Mouse (Mus musculus) monocyte, adult 5-6 weeks (primary cell): Measurements from ENCODE around the gene Pagr1a. TPM values are rescaled to one million over a fixed set of nuclear protein-coding genes. Genes with fewer than 3 reads are reported as not detected.

Experiments
- ATAC-seq: fragments of 153-309, 156-312 bp; replicated peaks from 2 replicates; pipeline ENCODE4 v1.8.0; 2017; ENCODE audit warnings: mild to moderate bottlenecking; ENCODE audit not compliant: low TSS enrichment, insufficient number of reproducible peaks, severe bottlenecking, poor library complexity, low FRiP score
- total RNA-seq: library from RNA; stranded (forward); fragments of 200-1000, 200-491, 200-594 nt; gene quantifications from 3 replicates; pipeline ENCODE4 v1.2.3, GENCODE M21; 2017

The Pagr1a gene
- total RNA-seq, result 3.8 to 52.6 TPM (median 4.4 TPM) in 3 replicates

DNA sequence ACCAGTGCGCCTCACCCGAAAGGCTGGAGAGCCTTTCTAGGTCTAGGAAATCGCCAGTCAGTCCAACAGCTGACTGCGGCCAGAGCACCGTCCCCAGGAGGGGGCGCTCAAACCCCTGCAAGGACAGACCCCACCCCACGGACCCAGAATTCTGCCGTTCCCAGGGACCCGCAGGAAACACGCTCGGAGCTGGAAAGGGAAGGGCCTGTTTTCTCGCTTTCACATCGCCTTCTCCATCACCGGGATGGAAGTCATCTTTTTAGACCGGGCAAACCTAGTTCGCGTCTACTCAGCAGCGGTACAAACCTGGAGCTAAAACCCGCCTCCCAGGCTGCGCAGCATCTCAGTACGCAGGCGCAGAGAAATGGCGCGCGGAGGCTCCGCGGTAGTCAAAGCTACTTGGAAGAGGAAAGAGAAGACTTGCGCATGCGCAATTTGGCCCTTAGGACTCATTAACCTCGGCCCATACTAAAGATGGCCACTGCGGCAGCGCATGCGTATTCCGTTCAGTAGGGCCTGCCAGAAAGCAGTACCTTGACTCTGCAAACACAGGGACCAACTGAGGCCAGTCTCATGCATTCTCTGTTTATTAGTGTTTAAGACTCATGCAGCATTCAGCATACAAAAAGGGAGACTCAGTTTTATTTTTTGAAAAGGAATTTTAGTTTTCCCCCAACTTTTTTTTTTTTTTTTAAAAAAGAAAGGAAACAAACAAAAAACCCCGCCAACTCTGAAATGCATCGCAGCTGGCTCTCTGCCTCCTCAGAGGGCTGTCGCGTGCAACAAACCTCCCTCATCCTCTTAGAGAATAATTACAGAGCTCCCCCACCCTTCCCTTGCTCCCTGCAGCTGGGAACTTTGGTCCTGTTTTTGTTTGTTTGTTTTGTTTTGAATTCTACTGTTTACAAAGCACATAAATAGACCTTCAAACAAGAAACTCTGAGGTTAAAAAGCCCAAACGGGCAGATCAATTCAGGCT lies at the start of gene Pagr1a:
TSS of gene Pagr1a (minus strand) at position 382 of the 979 bp plus-strand sequence.
- peak; percentile 79 for ATAC-seq

DNA sequence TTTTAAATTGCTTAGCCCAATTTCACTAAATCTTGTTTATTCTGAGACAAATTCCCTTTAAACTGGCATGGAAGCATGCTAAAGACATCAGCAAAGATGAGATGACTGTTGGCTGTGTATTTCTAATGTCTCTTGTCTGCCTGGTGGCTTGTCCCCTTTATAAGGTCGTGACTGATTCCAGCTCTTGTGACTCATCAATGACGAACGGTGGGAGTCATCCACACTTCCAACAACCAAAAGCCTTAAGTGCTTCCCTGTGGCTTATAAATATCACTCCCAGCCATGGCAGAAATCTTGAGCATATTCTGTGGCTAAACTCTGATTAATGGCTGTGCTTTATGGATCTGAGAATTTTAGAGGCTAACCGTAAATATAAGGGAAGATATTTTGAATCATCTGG lies 49.2 kb upstream of the Pagr1a start:
- no peak for ATAC-seq

DNA sequence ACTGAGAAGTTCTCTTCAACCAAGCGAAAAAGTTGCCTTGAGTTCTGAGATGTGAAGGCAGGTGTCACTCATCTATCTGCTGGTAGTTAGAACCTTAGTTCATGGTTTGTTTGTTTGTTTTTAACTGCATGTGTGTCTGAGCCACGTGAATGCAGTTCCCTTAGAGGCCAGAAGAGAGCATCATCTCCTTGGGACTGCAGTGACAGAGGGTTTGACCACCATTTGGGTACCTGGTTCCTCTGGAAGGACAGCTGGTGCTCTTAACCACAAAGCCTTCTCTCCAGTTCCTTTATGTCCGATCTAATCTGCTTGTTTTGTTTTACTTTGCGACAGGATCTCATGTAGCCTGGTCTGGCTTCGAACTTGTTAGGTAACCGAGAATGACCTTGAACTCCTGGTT lies 48.4 kb upstream of the Pagr1a start:
- no peak for ATAC-seq

DNA sequence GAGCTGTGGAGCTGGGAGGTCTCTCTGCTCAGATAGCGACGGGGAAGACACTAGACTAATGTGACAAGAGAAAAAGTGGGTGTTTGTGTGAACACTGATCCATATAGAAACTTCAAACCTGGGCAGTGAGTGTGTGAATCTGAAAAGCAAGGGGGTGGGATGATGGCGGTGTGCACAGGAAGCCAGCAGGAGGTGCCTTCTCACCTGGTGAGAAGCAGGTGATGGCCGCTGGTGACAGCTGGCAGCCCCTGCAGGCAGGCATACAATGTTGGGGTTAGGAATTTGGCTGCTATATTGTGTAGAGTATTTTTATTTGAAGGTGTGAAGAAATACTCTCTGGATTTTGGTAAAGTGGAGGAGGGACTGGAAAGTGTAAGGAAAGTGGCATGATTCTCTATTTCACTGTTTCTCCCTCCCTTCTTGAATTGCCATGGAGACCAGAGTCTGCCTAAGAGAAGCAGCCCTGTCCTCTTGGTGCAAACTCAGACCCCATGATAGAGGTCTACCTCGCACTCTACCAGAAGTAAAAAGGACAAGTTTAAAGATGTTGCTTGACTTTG lies 38.0 kb upstream of the Pagr1a start:
- ATAC-seq, result no peak

DNA sequence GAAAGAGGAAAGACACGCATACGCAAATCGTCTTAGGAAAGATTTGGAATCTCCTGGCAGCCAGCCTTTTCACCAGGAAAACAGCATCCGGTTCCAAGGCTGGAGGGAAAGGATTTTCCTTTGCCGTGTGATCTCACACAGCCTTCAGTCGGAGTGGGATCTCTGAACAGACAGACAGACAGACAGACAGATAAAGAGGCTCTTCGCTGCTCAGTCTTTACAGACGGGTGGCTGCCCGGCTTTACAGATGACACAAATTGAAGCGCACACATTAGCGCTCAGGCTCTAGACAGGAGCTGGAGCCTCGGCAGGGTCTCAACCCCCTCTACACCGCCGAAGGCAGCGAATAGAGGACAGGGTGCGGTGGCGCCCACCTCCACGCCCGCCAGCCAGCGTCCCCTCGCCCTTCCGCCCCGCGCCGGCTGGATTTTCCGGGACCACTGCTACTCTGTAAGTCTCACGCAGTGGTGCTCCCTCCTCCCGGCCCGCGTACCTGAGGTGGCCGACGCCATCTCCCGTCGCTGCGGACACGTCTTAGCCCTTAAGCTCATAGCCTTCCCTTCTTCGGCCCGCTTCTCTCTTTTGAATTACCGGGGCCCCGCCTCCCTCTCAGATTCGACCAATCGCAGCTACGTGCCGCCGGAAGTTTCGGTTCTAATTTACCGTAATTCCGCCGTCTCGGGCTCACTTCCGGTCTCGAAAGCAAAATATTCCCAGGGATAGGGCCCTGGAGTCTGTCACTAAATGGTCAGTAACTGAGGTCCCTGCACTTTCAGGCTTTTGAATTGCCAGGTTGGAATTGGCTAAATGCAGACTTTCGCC lies 24.9 kb upstream of the Pagr1a start, which contains the start of gene Kif22:
TSS of gene Kif22 (minus strand) at position 621 of the 822 bp plus-strand sequence.
- peak; percentile 100 for ATAC-seq

DNA sequence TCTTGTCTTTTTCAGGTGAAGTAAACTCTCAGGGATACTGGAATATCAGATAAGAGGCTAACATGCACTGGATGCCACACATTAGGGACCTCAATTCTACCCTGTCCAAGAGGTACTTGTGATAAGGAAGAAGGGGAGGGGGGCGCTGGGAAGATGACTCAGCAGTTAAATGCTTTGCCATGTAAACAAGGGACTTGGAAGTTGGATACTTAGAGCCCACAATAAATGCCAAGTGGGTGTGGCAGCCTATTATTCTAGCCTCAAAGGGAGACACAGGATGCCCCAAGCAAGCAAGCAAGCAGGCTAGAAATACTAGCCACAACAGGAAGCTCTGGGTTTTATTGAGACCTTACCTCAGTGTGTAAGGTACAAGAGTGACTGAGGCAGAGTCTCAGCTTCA lies 14.1 kb upstream of the Pagr1a start:
- no peak for ATAC-seq

DNA sequence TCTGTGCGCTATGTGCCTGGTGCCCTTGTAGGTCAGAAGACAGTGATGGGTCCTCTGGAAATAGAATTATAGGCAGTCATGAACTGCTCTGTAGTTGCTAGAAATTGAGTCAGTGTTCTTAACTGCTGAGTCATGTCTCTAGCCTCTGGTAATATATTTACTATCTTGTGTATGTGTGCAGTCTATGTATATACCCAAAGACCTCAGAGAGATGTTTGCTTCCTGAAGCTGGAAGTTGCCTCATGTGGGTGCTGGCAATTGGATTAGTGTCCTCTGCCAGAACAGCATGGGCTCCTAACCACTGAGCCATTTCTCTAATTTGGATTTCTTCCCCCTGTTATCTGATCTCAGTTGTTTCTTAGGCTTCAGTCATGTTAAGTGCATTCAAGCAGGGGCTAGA lies 13.0 kb upstream of the Pagr1a start:
- ATAC-seq, result no peak

DNA sequence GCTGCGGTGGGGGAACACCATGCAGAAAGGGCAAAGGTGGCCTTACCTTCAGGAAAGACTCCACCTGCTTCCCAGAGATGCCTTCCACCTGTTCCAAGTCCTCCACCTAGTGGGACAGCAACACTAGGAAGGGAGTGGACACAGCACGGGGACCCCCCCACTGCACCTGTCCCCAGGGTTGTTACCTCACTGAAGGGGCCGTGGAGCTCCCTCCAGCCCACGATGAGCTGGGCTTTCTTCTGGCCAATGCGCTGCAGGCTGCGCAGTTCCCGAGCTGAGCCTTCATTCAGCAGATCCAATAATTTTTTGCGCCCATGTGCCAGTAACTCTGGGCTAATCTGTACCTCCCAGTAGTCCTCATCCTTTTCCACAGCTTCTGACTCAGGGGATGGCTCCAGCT lies 10.7 kb upstream of the Pagr1a start:
- peak; percentile 4; the same call in 1 of the 2 replicates for ATAC-seq

DNA sequence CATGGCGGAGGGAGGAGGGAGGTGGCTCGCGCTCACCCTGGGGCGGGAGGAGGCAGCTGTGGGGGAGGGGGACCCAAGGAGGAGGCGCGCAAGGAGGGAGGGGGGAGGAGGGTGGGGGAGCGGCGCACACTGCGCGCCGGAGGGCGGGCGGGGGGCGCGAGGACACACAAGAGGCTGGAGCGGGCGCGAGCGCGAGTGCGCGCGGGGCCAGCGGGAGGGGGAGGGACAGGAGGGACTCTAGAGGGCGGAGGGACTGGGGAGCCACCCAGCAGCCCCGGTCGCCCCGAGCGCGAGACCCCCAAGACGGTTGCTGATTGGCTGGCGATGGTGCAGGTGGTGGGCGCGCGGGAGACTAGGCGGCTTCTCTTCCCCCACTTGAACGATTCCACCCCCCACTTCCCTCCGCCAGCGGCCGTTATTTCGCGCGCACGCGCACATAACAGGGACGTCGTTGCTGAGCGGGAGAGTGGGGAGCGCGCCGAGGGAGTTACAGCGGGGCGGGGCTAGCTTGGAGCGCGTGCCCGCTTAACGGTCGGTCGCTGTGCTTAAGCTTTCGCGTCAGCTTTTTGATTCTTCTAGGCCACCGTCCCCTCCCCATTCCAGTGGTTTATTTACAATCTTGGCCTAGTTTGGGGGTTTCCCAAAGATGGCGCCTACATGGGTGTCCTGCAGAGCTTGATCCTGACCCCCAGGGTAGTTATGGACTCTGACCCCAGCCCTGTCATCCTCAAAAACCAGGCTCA lies 10.0 kb upstream of the Pagr1a start, which contains the start of gene Maz:
TSS of gene Maz (minus strand) at position 54 of the 743 bp plus-strand sequence.
- ATAC-seq, result peak; percentile 86

DNA sequence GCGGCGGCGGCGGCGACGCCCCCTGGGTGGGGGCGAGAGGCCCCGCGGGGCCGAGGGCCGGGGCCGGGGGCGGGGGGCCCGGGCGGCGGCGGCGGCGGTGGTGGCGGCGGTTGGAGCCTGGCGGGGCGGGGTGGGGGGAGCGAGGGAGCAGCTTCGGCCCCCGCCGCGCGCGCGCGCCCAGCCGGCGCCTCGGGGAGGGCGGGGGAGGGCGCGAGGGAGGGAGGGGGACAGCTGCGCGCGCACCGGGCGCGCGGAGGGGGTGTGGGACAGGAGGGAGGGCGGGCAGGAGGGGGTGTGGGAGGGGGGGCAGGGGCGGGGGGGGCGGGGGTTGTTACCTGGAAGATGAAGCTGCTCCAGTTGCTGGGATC lies 9.4 kb upstream of the Pagr1a start:
- no peak for ATAC-seq

DNA sequence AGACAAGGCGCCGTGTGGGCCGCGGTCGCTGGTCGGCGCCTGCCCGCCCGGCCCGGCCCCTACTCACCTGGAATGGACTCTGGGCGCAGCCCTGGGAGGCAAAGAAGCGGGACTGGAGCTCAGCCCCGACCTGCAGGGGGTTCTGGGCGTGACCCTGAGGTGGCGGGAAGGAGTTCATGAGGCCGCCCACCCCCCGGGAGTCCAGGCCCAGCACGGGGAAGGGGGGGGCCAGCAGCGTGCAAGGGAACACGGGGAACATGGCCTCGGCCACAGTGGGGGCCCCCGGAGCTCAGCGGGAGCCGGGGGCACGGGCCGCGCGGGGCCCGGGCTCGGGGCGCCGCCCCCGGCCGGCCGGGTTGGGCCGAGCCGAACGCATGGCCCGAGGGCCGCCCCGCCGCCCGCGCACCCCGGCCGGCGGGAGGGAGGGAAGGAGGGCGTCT lies 9.0 kb upstream of the Pagr1a start:
- ATAC-seq, result no peak

DNA sequence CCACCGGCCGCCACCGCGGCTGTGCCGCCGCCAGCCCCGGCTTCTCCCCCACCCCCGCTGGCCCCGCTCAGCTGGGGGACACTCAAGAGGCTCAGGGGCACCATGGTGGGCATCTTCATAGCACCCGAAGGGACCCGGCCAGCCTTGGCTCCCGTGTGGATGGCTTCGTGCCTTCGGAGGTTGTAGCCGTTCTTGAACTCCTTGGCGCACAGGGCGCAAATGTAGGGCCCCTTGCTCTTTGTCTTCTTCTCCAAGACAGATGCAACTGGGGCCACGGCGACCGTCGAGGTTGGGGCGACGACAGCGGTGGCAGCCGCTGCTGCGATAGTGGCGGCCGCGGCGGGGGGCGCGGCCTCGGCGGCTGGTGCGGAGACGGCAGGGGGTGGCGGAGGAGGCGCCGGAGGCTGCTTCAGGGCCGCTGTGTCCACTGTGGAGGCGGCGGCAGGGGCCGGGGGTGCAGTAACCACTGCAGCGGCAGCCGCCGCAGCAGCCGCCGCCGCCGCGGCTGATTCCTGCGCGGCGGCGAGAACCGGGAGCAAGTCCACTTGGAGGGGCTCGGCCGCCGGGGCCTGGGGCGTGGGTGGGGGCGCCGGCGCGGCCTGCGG lies 8.5 kb upstream of the Pagr1a start:
- ATAC-seq, result no peak

DNA sequence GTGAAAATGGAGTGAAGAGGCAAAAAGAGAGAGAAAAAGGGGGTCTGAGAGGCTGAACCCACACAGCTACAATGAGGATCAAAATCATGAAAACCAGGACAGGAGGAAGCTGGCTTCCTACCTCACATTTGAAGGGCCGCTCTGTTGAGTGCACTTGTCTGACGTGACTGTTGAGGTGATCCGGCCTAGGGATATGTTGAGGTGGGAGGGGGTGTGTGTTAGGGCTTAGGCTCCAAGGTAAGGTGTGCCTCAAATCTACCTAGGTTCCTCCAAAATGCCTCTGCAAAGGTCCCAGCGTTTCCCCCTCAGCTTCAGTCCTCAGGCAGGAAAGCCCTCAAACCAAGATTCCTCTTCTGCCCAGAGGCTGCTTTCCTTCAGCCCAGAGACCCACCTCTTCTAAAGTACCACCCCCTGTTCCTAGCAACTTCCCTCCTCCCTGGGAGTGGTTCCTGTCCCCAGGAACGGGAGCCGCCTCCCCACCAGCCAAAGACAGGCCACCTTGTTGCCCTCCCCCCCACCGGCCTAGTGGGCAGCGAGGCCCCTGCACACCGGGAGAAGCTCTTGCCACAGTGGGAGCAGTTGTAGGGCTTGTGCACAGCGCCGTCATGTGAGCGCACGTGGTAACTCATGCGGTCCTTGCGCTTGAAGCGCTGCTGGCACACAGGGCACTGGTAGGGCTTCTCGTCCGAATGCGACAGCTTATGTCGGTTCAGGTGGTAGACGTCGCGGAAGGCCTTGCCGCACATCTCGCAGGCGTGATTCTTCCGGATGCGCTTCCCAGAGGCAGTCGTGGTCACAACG lies 7.8 kb upstream of the Pagr1a start:
- peak; percentile 47 for ATAC-seq

DNA sequence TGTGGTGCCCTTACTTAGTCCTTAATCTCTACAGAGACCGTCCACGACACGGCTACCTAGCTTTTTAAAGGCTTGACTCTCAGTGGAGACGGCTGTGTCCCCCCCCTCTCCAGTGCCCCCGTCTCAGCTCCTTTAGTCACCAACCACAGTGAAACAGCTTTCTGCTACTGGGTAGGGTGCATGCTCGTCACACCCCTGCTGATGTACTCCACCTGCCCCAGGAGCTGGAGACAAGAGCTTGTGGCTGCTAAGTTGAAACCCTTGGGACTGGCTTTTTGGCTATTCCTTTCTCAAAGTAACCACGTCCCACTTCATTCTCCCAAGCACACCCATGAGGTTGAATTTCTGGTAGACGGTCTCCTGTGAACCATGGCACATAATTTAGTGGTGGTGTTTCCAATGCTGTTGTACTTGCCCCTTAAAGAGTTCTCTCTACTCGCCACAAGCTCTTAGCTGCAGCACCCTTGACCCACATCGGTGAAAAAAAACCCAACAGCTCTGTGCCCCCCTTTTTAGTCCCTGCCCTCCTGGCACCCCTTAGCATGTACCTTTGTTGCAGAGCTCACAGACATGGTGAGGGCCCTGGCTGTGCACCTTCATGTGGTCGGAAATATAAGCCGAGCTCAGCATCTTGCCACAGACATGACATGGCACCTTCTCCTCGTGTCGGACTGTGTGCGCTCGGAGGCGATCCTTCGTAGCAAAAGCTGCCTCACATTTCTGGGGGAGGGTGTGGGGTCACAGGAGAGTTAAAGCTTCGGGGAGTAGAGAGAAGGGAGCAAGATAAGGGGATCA lies 6.9 kb upstream of the Pagr1a start:
- ATAC-seq, result no peak

DNA sequence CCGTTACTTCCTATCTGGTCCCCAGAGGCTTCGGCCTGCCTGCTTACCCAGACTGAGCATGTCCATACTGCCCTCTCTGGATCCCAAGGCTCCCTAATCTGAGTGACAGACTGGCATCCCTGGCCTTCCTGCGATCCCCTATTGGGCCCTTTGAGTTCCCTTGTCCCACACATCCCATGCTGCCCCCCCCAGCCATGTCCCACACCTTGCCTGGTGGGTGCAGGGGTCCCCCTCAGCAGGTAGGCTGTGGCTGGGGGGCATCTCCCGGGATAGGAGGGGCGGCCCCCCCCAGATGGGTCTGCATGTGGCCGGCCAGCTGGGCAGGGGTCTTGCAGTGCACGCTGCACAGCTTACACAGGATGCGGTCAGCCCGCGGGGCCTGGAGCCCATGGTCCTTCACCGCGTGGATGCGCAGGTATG lies 6.1 kb upstream of the Pagr1a start:
- ATAC-seq, result no peak

DNA sequence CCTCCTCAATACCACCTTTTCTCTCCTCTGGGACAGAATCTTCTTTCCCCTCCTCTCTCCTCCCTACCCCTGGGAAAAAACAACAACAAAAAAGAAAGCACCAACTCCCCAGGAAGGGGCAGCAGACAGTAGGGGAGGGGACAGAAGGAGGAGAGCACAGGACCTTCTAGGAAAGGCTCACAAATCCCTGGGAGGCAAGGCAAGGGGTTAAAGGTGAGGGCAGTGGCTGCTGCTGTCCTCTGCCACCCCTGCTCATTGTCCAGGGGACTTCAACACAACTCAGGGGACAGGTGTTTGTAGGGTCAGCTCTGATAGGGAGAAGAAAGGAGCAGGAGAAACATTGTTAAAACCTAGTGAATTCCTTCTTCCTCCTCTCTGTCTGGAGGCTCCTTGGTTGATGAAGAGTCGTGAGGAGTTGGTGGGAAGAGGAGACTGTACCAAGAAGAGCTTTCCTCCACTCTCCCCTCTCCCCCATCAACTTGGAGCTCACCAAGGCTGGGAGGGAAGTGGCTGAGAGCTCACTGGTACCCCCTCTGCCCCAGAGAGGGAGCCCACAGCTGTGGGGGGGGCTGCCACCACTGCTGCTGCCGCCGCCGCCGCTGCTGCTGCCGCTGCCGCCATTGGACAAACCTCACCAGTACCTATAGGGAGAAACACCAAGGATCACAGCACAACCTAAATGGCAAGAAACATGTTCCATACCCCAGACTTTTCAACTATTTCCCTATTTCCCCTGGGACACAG lies 5.5 kb upstream of the Pagr1a start:
- no peak for ATAC-seq
